Mouse (Mus musculus) CH12.LX (cell line): ENCODE data around the gene Abcf2. TPM values are rescaled to one million over a fixed set of nuclear protein-coding genes. Genes with fewer than 3 reads are reported as not detected.
A peak's percentile ranks its signal among the peaks of the same experiment; 100 is the strongest.

Experiments used
- DNase-seq: peaks from one replicate; pipeline ENCODE4 v3.0.0-alpha.2; 2013; ENCODE audit errors: extremely low read depth
- H3K27ac ChIP-seq: 2 replicates; pipeline ENCODE4 v1.5.1; 2012; ENCODE audit warnings: low read depth, mild to moderate bottlenecking, control low read depth, moderate library complexity; ENCODE audit not compliant: insufficient read depth
- H3K27me3 ChIP-seq: replicated peaks from 2 replicates; pipeline ENCODE3; 2012; ENCODE audit warnings: inconsistent platforms
- H3K36me3 ChIP-seq, 2 experiments: replicated peaks in 1 of 2; 2 replicates each; pipeline versions ENCODE3 to v1.6.1; 2012; ENCODE audit warnings: inconsistent platforms in 1 of 2, low read length in 1 of 2, mild to moderate bottlenecking in 1 of 2, mixed read lengths in 1 of 2, moderate library complexity in 1 of 2; ENCODE audit not compliant: control insufficient read depth in 1 of 2, insufficient read depth in 1 of 2
- H3K4me1 ChIP-seq, 2 experiments: 2 replicates each; pipeline ENCODE4 v1.6.1; 2012; ENCODE audit warnings: inconsistent platforms in 1 of 2, moderate library complexity in 1 of 2; ENCODE audit not compliant: insufficient read depth in 2 of 2, control insufficient read depth in 1 of 2
- H3K4me2 ChIP-seq: 2 replicates; pipeline ENCODE4 v1.6.1; 2012; ENCODE audit warnings: low read depth, mild to moderate bottlenecking, control low read depth; ENCODE audit not compliant: poor library complexity, insufficient read depth, severe bottlenecking
- H3K4me3 ChIP-seq, 3 experiments: fragments of 150-350 bp in 1 of 3; sonication (generic) in 1 of 3; replicated peaks in 1 of 3; 2 replicates each; pipeline versions ENCODE3 to v1.5.1; 2011 to 2012; ENCODE audit warnings: low read depth in 2 of 3, low read length in 2 of 3, mild to moderate bottlenecking in 2 of 3, moderate library complexity in 2 of 3, control low read depth in 1 of 3, improper control_type of control experiment in 1 of 3, inconsistent platforms in 1 of 3, mixed read lengths in 1 of 3; ENCODE audit not compliant: poor library complexity in 1 of 3
- H3K79me2 ChIP-seq: replicated peaks from 2 replicates; pipeline ENCODE4 v1.6.1; 2012; ENCODE audit warnings: mild to moderate bottlenecking, moderate library complexity; ENCODE audit not compliant: control insufficient read depth, poor library complexity, insufficient read depth, severe bottlenecking; ENCODE audit errors: extremely low read depth
- H3K9ac ChIP-seq: 2 replicates; pipeline ENCODE4 v1.6.1; 2012; ENCODE audit warnings: low read depth, mild to moderate bottlenecking, control low read depth, moderate library complexity; ENCODE audit not compliant: insufficient read depth
- H3K9me3 ChIP-seq: replicated peaks from 2 replicates; pipeline ENCODE3; 2012; ENCODE audit warnings: low read length, inconsistent platforms, mixed read lengths
- ELF1 ChIP-seq: IDR thresholded peaks from 2 replicates; pipeline ENCODE4 v1.6.1; 2014; ENCODE audit warnings: low read depth, mild to moderate bottlenecking, inconsistent platforms, low read length, improper control_type of control experiment
- ETS1 ChIP-seq: conservative IDR thresholded peaks from 2 replicates; pipeline ENCODE4 v1.6.1; 2012; ENCODE audit warnings: low read depth, mild to moderate bottlenecking, inconsistent platforms, low read length, improper control_type of control experiment, moderate library complexity
- GABPA ChIP-seq: IDR thresholded peaks from 2 replicates; pipeline ENCODE4 v1.6.1; 2012; ENCODE audit warnings: low read depth, low read length, improper control_type of control experiment, inconsistent platforms; ENCODE audit not compliant: insufficient replicate concordance
- HCFC1 ChIP-seq: IDR thresholded peaks from 2 replicates; pipeline ENCODE4 v1.6.1; 2012; ENCODE audit warnings: low read depth, mild to moderate bottlenecking, inconsistent platforms, low read length, improper control_type of control experiment
- IRF4 ChIP-seq: IDR thresholded peaks from 2 replicates; pipeline ENCODE4 v1.6.1; 2014; ENCODE audit warnings: low read depth, mild to moderate bottlenecking, inconsistent platforms, low read length, improper control_type of control experiment
- KAT2A ChIP-seq: IDR thresholded peaks from 2 replicates; pipeline ENCODE4 v1.6.1; 2012; ENCODE audit warnings: low read length, improper control_type of control experiment, inconsistent platforms; ENCODE audit not compliant: insufficient replicate concordance
- MAFK ChIP-seq: IDR thresholded peaks from 2 replicates; pipeline ENCODE4 v1.6.1; 2011; ENCODE audit warnings: low read length, improper control_type of control experiment; ENCODE audit not compliant: insufficient replicate concordance
- MAX ChIP-seq: IDR thresholded peaks from 2 replicates; pipeline ENCODE4 v1.6.1; 2011; ENCODE audit warnings: low read length, improper control_type of control experiment
- MEF2A ChIP-seq: IDR thresholded peaks from 2 replicates; pipeline ENCODE4 v1.6.1; 2014; ENCODE audit warnings: low read depth, mild to moderate bottlenecking, inconsistent platforms, low read length, improper control_type of control experiment, borderline replicate concordance
- NELFE ChIP-seq: IDR thresholded peaks from 2 replicates; pipeline ENCODE4 v1.6.1; 2011; ENCODE audit warnings: low read depth, low read length, improper control_type of control experiment
- NRF1 ChIP-seq: IDR thresholded peaks from 2 replicates; pipeline ENCODE4 v1.6.1; 2014; ENCODE audit warnings: low read depth, mild to moderate bottlenecking, inconsistent platforms, low read length, improper control_type of control experiment, moderate library complexity
- PAX5 ChIP-seq: IDR thresholded peaks from 2 replicates; pipeline ENCODE4 v1.6.1; 2012; ENCODE audit warnings: low read length, inconsistent platforms, mixed read lengths
- POLR2A ChIP-seq: IDR thresholded peaks from 2 replicates; pipeline ENCODE4 v1.6.1; 2011; ENCODE audit warnings: low read depth, mild to moderate bottlenecking, improper control_type of control experiment, low read length
- POLR2AphosphoS2 ChIP-seq: IDR thresholded peaks from 2 replicates; pipeline ENCODE4 v1.6.1; 2011; ENCODE audit warnings: low read depth, low read length, improper control_type of control experiment
- SIN3A ChIP-seq: IDR thresholded peaks from 2 replicates; pipeline ENCODE4 v1.6.1; 2012; ENCODE audit warnings: low read length, improper control_type of control experiment, inconsistent platforms
- SMC3 ChIP-seq: IDR thresholded peaks from 2 replicates; pipeline ENCODE4 v1.6.1; 2011; ENCODE audit warnings: low read depth, low read length, improper control_type of control experiment
- TBP ChIP-seq: conservative IDR thresholded peaks from 2 replicates; pipeline ENCODE4 v1.6.1; 2011; ENCODE audit warnings: low read depth, low read length, improper control_type of control experiment
- TCF12 ChIP-seq: IDR thresholded peaks from 2 replicates; pipeline ENCODE4 v1.6.1; 2014; ENCODE audit warnings: low read depth, mild to moderate bottlenecking, inconsistent platforms, low read length, improper control_type of control experiment
- USF1 ChIP-seq: IDR thresholded peaks from 2 replicates; pipeline ENCODE4 v1.6.1; 2014; ENCODE audit warnings: low read depth, mild to moderate bottlenecking, inconsistent platforms, low read length, improper control_type of control experiment
- ZMIZ1 ChIP-seq: IDR thresholded peaks from 2 replicates; pipeline ENCODE4 v1.6.1; 2012; ENCODE audit warnings: low read depth, mild to moderate bottlenecking, inconsistent platforms, low read length, improper control_type of control experiment
- dilution Hi-C: fragments of 300-500 bp; cut with MboI; formaldehyde crosslinking; loops from 2 replicates; pipeline ENCODE4 v1.14.3; 2020; ENCODE audit warnings: low sequenced_read_pairs; ENCODE audit not compliant: extremely low pct_unique_long_range_greater_than_20kb, extremely low pct_ligation_motif_present
- in situ Hi-C: fragments of 300-500 bp; cut with MboI; formaldehyde crosslinking; loops from 3 replicates; pipeline ENCODE4 v1.14.3; 2019; ENCODE audit warnings: low sequenced_read_pairs, low pct_ligation_motif_present, low pct_unique_long_range_greater_than_20kb, mixed read lengths
- polyA plus RNA-seq: library from polyadenylated mRNA; unstranded; fragments of >175 nt; gene quantifications from 2 replicates; pipeline ENCODE4 v1.2.1, GENCODE M21; 2012; ENCODE audit warnings: low read depth; ENCODE audit not compliant: insufficient read length
- total RNA-seq, 2 experiments: library from RNA; depleted of rRNA; stranded (reverse); fragments of 300-350 nt in 1 of 2; fragments of >200 nt in 1 of 2; gene quantifications; 2 replicates each; pipeline ENCODE4 v1.2.3; 2012 to 2014

Abcf2 gene
- total and polyA plus RNA-seq, 3 experiments, result 118 to 162 (median 162) TPM

- Histone ChIP-seq H3K36me3 (peaks cover 63 to 70% of the 10 kb centered on the region in 2 experiments), H3K9me3 (no peaks in the 10 kb centered on the region), H3K9ac (no peak overlapping the region), H3K27ac (no peak overlapping the region), H3K4me3 (no peak overlapping the region), H3K4me2 (no peak overlapping the region), H3K27me3 (no peaks in the 10 kb centered on the region), H3K4me1 (peaks cover 8 to 24% of the 10 kb centered on the region in 2 experiments), H3K79me2 (peaks cover 19% of the 10 kb centered on the region)
- no peak for DNase-seq
- no peak for TF ChIP-seq SIN3A
- in situ Hi-C loops, result no loop called here
- dilution Hi-C loops, result no loop called here
These were observed 12.5 kb upstream of the Abcf2 start for GRCm38 (mm10) chr5:24589511-24590500.

- Histone ChIP-seq H3K4me3 (peak overlapping the region; percentile 88 to 98 (median 90)), H3K36me3 (peaks cover 40 to 44% of the 10 kb centered on the region in 2 experiments), H3K9me3 (no peaks in the 10 kb centered on the region), H3K4me1 (peaks cover 8 to 24% of the 10 kb centered on the region in 2 experiments), H3K79me2 (peaks cover 19% of the 10 kb centered on the region), H3K9ac (peak overlapping the region; percentile 77), H3K4me2 (peak overlapping the region; percentile 45), H3K27me3 (no peaks in the 10 kb centered on the region), H3K27ac (0 out of 2 replicates have a peak overlapping the region, but pooled peaks have one; percentile 8)
- dilution Hi-C loops (no loop called here), in situ Hi-C loops (no loop called here)
- TF ChIP-seq MAFK, result peak; percentile 61; the same call in 1 of the 2 replicates
- TF ChIP-seq MEF2A, result no peak
- TF ChIP-seq ETS1, result no peak
- no peak for TF ChIP-seq PAX5
- peak; percentile 40 for DNase-seq
These were observed 9.9 kb upstream of the Abcf2 start for GRCm38 (mm10) chr5:24587200-24587577.

GRCm38 (mm10) chr5:24586547-24587199 is 9.4 kb upstream of the Abcf2 start, which contains the start of gene Chpf2:
Gene Chpf2, plus strand, starts transcription at chr5:24586741.
- peak within 1 kb of the TSS; percentile 77 for H3K9ac ChIP-seq
- peak within 1 kb of the TSS; percentile 18; the same call in 1 of the 2 replicates for H3K27ac ChIP-seq
- H3K36me3 ChIP-seq, result peaks cover 35 to 39% of the 10 kb centered on the region in 2 experiments
- TF ChIP-seq HCFC1 (peak; percentile 91), ZMIZ1 (peak; percentile 73), ELF1 (peak; percentile 91), MAX (no peak; the same call in 1 of the 2 replicates), IRF4 (peak; percentile 30; the same call in 1 of the 2 replicates), NRF1 (0 out of 2 replicates have a peak, but pooled peaks have one; percentile 34), SMC3 (no peak), SIN3A (peak; percentile 94), POLR2AphosphoS2 (no peak), POLR2A (peak; percentile 87), NELFE (peak; percentile 86), GABPA (peak; percentile 40; the same call in 1 of the 2 replicates), USF1 (no peak), KAT2A (peak; percentile 69; the same call in 1 of the 2 replicates), TCF12 (peak; percentile 88), TBP (peak; percentile 57; the same call in 1 of the 2 replicates)
- no peaks in the 10 kb centered on the region for H3K9me3 ChIP-seq
- DNase-seq, result peak; percentile 83
- no peaks in the 10 kb centered on the region for H3K27me3 ChIP-seq
- in situ Hi-C loops (no loop called here), dilution Hi-C loops (no loop called here)
- peaks cover 19% of the 10 kb centered on the region for H3K79me2 ChIP-seq
- H3K4me1 ChIP-seq, result peaks cover 8 to 24% of the 10 kb centered on the region in 2 experiments
- H3K4me2 ChIP-seq, result peak within 1 kb of the TSS; percentile 51
- peak within 1 kb of the TSS; percentile 88 to 98 (median 90) for H3K4me3 ChIP-seq
